Mouse (Mus musculus): ENCODE data around the gene Aloxe3.
"Not testable (repeated sequence)": the region's sequence is repeated elsewhere in the genome, so short reads cannot be mapped to it uniquely, and the experiment has no call there.

The Aloxe3 gene

GRCm38 (mm10) chr11:69125852-69125918 lies at the start of gene Aloxe3:
Gene Aloxe3 (plus strand): TSS chr11:69125896.
- no peak for DNase-seq (ENCODE audit: low spot score in 2 of 2)

GRCm38 (mm10) chr11:69076572-69076971 lies 49.1 kb upstream of the Aloxe3 start:
- DNase-seq (ENCODE audit: low spot score in 2 of 2), result no peak

- DNase-seq (ENCODE audit: low spot score in 2 of 2), result no peak
These were observed 48.4 kb upstream of the Aloxe3 start for GRCm38 (mm10) chr11:69077316-69077715.

DNA sequence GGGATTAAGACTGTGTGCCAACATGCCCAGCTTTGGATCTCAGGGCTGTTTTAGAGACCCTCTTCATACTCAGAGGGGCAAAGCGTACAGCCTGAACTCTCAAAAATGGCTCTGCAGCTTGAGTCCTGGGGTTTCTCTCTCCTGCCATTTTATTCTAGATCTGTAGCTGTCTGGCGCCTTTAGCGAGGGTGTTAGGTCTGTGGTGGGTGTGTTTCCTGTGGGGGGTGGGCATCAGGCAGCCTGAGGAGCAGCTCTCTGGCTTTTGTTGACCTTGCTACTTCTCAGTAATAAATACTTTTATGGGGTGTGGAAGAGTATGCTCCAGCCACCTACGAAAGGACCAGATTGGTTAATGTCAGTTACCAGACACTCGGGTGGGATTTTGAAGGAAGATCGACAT lies 47.7 kb upstream of the Aloxe3 start:
- DNase-seq (ENCODE audit: low spot score in 2 of 2), result no peak

DNA sequence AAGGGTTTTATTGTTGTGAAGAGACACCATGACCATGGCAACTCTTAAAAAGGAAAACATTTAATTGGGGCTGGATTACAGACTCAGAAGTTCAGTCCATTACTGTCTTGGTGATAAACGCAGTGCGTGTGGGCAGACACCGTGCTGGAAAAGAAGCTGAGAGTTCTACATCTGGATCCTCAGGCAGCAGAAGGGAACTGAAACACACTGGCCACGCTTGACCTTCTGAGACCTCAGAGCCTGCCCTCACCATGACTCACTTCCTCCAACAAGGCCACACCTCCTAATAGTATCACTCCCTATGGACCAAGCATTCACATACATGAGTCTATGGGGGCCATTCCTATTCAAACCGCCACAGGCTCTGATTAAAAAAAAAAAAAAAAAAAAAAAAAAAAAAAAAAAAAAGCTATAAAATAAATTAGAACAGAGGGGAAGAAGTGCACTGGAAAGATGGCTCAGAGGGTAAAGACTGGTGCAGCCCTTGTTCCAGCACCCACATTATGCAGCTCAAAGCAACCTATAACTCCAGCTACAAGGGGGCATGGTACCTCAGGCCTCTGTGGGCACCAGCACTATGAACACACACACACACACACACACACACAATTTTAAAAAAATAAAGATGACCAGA lies 46.8 kb upstream of the Aloxe3 start:
- DNase-seq (ENCODE audit: low spot score in 2 of 2), result no peak

DNA sequence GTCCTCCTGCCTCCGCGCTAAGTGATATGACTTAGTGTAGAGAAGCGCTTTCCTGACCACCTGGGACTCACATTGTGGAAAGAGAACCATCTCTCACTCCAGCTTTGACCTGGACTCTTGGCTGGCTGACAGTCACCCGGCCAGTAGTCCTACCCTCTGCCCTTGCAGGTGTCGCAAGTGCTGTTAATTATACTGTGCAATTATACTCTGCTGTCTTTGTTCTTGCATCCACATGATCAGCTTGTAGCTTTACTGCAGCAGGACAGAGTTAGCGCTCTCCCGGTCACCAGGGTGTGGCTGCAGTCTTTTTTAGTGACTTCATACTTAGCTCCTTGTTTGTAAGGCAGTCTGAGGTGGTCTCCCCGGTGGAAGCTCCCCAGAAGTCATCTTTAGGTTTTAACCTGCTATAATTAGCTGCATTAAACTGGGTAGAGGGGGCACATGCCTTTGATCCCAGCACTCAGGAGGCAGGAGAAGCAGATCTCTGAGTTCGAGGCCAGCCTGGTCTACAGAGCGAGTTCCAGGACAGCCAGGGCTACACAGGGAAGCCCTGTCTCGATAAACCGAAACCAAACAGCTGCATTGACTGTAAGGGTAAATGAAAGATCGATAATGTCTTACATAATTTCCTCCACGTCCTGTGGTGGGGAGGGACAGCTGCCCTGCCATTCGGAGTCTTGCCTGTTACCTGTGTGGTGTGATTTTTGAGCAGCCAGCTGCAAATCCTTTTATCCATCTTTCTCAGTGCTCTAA lies 45.4 kb upstream of the Aloxe3 start:
- DNase-seq (ENCODE audit: low spot score in 2 of 2), result no peak

DNA sequence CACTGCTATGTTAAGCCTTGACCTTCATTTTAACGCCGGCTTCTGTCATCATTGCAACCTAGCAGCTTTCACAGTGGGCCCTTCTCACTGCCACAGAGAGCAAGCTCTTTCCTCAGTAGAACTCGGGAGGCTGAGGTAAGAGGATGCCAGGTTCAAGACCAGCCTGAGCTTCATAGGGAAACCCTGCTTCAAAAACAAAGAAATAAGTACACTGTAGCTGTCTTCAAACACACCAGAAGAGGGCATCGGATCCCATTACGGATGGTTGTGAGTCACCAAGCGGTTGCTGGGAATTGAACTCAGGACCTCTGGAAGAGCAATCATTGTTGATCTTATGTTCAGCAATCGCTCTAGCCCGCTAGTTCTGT lies 44.9 kb upstream of the Aloxe3 start:
- DNase-seq (ENCODE audit: low spot score in 2 of 2), result no peak

GRCm38 (mm10) chr11:69081613-69082012 lies 44.1 kb upstream of the Aloxe3 start:
- no peak for DNase-seq (ENCODE audit: low spot score in 2 of 2)

DNA sequence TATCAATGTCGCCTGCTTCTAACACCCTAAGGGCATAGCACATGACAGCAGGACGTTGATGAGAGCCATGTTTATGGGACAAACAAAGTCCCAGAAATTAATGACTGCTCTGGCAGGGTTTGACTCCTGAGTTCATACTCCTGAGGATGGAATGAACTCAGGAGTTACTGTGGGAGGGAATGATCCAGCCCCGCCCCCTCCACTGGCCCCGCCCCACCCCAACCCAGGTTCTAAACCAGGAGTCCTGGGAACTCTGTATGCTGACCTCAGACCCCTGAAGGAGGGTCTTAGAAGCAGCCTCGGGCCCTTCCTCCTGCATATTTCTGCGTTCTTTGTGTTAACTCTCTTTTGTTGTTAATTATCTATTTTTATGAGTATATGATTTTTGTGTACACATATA lies 40.1 kb upstream of the Aloxe3 start:
- no peak for DNase-seq (ENCODE audit: low spot score in 2 of 2)

DNA sequence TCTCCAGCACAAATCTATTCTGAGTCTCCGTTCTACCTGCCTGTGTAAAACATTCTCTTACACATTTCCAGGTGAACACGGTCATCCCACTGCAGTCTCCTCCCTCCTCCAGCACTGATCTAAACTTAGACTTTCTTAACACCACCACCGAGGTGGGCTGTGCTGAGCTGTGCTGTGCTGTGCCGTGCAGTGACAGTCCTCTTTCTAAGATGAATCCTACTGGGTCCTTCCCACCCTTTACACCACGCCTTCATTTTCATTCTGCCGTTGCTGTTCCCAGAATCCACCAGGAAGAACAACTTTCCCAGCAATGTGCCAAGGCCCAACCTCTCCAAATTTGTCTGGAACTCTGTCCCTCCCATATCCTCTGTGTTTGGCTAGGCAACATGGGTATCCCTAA lies 39.3 kb upstream of the Aloxe3 start:
- DNase-seq (ENCODE audit: low spot score in 2 of 2), result peak; percentile 67 to 69

GRCm38 (mm10) chr11:69087082-69087481 lies 38.6 kb upstream of the Aloxe3 start:
- DNase-seq (ENCODE audit: low spot score in 2 of 2), result peak; percentile 53 to 67

- no peak for DNase-seq (ENCODE audit: low spot score in 2 of 2)
These were observed 38.1 kb upstream of the Aloxe3 start for GRCm38 (mm10) chr11:69087597-69087996.

GRCm38 (mm10) chr11:69088103-69088855 lies 37.4 kb upstream of the Aloxe3 start, which contains the start of gene Vamp2:
Gene Vamp2 (plus strand): TSS chr11:69088490.
- DNase-seq (ENCODE audit: low spot score in 2 of 2), result peak; percentile 90 to 96

DNA sequence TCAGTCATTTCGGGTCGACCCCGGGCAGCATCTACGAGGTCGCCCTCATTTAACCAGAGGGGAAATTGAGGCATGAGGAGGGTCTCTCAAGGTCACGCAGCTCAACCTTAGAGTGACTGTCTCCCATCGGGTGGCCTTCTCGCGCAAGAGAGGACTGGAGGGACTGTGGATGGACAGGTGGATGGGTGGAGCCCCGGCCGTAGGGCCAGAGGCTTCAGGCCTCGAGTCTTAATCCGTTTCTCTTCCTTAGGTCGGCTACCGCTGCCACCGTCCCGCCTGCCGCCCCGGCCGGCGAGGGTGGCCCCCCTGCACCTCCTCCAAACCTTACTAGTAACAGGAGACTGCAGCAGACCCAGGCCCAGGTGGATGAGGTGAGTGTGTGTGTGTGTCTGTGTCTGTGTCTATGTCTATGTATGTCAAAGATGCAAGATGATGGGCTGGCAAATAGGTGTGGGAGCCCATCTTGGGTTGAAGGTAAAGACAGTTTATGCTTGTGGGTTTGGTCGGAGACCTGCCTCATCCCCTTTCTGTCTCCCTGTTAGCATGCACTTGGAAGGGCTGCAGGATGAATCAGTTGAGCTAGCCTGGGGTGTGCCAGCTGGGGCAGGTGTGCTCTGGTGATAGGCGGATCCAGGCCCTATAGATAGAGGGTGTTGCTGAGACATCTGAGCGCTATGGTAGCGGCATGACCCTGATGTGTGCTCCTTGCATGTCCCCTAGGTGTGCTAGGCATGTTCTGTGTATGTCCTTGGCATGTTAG lies 36.7 kb upstream of the Aloxe3 start:
- peak in 1 of 2 experiments; percentile 8 for DNase-seq (ENCODE audit: low spot score in 2 of 2)

GRCm38 (mm10) chr11:69089616-69090290 lies 35.9 kb upstream of the Aloxe3 start:
- no peak for DNase-seq (ENCODE audit: low spot score in 2 of 2)

DNA sequence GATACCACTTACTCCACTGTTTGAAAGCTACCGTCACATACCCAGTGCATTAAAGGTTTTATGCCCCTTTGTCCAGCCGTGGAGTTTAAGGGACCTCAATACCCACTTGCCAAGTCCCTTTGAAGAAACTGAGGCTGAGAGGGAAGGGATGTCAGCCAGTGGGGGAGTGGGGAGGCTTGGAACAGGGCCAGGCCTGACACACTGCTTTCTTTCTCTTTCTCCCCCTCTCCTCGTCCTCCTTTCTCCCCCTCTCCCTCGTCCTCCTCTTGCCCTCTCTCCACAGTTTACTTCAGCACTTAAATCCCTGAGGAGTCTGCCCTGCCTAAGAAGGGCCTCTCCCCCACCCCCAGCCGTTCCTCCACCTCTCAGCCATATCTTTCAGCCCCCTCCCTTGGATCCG lies 35.3 kb upstream of the Aloxe3 start:
- DNase-seq (ENCODE audit: low spot score in 2 of 2), result no peak

DNA sequence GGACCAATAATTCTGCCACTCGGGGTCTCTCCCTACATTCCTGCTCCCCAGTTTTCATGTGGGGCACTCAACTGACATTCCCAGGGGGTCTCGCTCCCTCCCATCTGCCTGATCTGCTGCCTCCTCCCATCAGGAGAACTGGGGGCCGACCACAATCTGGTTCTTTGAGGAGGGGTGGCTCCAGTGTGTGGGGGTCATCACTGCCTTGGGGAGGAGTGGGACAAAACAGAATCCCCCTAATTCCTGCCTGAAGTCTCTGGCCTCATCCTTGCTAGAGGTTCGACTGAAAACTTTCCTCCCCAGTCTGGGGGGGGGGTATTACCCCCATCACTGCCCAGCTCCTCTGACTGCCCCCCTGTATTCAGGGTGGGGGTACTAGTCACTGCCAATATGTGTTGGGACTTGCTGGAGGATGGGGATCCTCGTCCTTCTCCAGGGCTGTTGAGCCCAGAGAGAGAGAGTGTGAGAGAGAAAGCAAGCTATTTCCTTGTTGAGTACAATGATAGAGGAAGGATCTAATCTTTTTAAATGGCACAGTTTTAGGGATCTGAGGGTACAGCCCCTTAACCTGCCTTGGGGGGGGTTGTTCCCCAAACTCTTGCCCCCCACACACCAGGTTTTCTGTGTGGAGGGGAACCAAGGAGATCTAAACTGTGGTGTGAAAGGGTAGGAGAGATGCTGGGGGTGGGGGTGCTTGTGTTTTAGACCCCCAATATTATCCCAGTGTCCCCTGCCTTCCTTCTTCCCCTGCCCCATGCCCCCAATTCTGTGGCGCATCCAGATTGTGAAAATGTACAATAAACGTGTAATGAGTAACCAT lies 33.9 kb upstream of the Aloxe3 start:
- DNase-seq (ENCODE audit: low spot score in 2 of 2), result no peak

DNA sequence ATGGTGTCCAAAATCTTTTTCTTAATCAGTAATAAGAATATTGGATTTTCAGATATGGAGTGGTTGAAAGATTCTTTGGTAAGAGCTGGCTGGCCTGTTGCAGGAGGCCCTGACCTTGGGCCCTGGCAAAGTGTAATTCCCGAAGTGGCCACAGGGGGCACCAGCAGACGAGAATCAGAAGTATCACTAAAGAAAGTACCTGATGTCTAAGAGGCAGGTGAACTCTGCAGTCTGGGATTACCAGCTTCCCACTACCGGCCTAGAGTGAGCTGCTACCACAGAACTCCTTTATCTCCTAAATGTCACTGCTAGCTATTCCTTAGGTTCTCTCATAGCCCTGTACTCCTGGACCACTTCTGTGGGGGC lies 33.3 kb upstream of the Aloxe3 start:
- peak; percentile 86 to 90 for DNase-seq (ENCODE audit: low spot score in 2 of 2)

DNA sequence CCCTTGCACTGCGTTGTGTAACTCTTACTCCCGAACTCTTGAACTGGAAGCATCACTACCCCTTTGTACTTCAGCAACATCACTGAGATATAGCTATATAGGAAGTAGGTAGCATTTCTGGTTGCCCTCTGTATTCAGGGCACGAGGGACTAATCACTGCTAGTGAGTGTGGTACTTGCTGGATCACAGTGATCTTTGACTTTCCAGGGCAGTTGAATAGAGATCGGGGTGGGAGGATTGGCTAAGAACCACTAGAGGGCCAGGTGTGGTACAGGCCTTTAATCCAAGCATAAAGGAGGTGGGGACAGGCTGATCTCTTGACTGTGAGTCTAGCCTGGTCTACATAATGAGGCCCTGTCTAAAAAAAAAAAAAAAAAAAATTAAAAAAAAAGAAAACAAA lies 32.8 kb upstream of the Aloxe3 start:
- no peak for DNase-seq (ENCODE audit: low spot score in 2 of 2)

DNA sequence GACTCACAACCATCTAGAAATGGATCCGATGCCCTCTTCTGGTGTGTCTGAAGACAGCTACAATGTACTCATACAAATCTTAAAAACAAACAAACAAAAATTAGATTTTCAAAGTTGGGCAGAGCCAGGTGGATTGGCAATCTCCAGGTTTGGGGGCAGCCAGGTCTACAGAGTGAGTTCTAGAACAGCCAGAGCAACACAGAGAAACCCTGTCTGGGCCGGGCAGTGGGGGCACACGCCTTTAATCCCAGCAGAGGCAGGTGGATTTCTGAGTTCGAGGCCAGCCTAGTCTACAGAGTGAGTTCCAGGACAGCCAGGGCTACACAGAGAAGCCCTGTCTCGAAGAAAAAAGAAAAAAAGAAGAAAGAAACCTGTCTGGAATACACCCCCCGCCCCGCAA lies 31.8 kb upstream of the Aloxe3 start:
- not testable (repeated sequence) for DNase-seq (ENCODE audit: low spot score in 2 of 2)

DNA sequence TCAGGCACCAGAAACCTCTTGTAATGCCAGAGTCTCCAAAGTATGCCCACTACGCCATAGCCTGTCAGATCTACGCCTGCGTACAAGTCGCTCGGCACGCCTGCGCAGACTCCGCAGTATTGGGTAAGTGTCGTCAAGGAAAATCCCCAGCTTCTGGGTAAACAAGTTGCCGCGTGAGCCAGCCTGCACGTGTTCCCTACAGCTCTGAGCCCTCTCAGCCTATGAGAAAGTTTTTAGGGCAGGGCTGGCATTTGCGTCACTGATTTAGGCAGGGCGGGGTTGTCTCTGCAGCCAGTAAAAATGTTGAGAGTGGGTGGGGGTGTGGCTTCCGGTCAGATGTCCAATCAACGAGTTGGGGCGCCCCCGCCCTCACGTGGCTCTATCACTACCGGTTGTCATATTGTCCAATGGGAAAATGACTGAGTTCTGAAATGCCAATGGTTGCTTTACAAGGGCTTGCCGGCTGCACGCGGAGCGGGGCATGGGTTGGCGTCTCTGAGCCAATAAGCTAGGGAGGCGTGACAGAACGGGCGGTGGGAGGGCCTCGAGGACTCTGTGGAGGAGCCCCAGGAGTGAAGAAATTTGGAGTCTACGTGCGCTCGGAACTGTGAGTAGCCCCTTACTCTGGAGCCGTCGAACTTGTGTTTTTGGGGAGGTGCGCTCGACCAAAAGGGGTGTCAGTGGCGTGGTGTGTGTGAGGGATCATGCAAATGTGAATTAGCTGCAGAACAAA lies 30.8 kb upstream of the Aloxe3 start, which contains the start of gene Per1:
Gene Per1, plus strand, starts transcription at position 521 of the 733 bp plus-strand sequence.
- DNase-seq (ENCODE audit: low spot score in 2 of 2), result peak; percentile 100
